Mouse (Mus musculus) stomach, postnatal 0 days (tissue): ENCODE data around the gene Ric8b.

Experiments used
- CTCF ChIP-seq: IDR thresholded peaks from 2 replicates; pipeline ENCODE4 v1.5.1; 2016; ENCODE audit warnings: antibody characterized with exemption, low read depth, mild to moderate bottlenecking, moderate library complexity
- EP300 ChIP-seq: optimal IDR thresholded peaks from 2 replicates; pipeline ENCODE3; 2016; ENCODE audit warnings: antibody characterized with exemption

GRCm38 (mm10) chr10:85014456-85014976 lies 97.1 kb downstream of the Ric8b start:
- TF ChIP-seq CTCF (no peak), EP300 (no peak)
